Mouse (Mus musculus) heart, postnatal 0 days (tissue): Measurements from ENCODE around the gene Ralgps2.

Experiments
- CTCF ChIP-seq: IDR thresholded peaks from 2 replicates; pipeline ENCODE4 v1.5.1; 2016; ENCODE audit warnings: antibody characterized with exemption, control low read depth, low read depth
- EP300 ChIP-seq: IDR thresholded peaks from 2 replicates; pipeline ENCODE4 v1.6.1; 2016; ENCODE audit warnings: antibody characterized with exemption, low read depth

- TF ChIP-seq CTCF (no peak), EP300 (no peak)
These were observed 28.5 kb downstream of the Ralgps2 start for GRCm38 (mm10) chr1:156910948-156911347.
